Mouse (Mus musculus) limb, embryonic 12.5 days (tissue): ENCODE measurements around the gene Ankrd45. TPM values are rescaled to one million over a fixed set of nuclear protein-coding genes. Genes with fewer than 3 reads are reported as not detected.
A peak's percentile ranks its signal among the peaks of the same experiment; 100 is the strongest.
"Not testable (repeated sequence)": the region's sequence is repeated elsewhere in the genome, so short reads cannot be mapped to it uniquely, and the experiment has no call there.

Source experiments
- ATAC-seq: fragments of 200-750 bp; cut with Nextera tagmentation; 2 replicates; pipeline ENCODE4 v1.8.0; 2017; ENCODE audit warnings: low read depth, moderate TSS enrichment; ENCODE audit not compliant: insufficient number of reproducible peaks, insufficient read depth, low FRiP score, low TSS enrichment
- H3K27ac ChIP-seq: fragments of 300-500 bp; sonication (generic); 2 replicates; pipeline ENCODE4 v1.5.1; 2016; ENCODE audit warnings: mild to moderate bottlenecking, moderate library complexity
- H3K27me3 ChIP-seq: fragments of 300-500 bp; sonication (generic); 2 replicates; pipeline ENCODE4 v1.6.1; 2016; ENCODE audit warnings: mild to moderate bottlenecking, moderate library complexity
- H3K36me3 ChIP-seq: fragments of 300-500 bp; sonication (generic); 2 replicates; pipeline ENCODE4 v1.6.1; 2016; ENCODE audit warnings: mild to moderate bottlenecking, moderate library complexity
- H3K4me1 ChIP-seq: fragments of 300-500 bp; sonication (generic); replicated peaks from 2 replicates; pipeline ENCODE4 v1.6.1; 2016
- H3K4me2 ChIP-seq: fragments of 300-500 bp; sonication (generic); 2 replicates; pipeline ENCODE4 v1.6.1; 2016; ENCODE audit warnings: mild to moderate bottlenecking, moderate library complexity
- H3K4me3 ChIP-seq: fragments of 300-500 bp; sonication (generic); replicated peaks from 2 replicates; pipeline ENCODE4 v1.5.1; 2016; ENCODE audit warnings: mild to moderate bottlenecking
- H3K9ac ChIP-seq: fragments of 300-500 bp; sonication (generic); replicated peaks from 2 replicates; pipeline ENCODE4 v1.6.1; 2016; ENCODE audit warnings: mild to moderate bottlenecking, moderate library complexity
- H3K9me3 ChIP-seq: fragments of 300-500 bp; sonication (generic); 2 replicates; pipeline ENCODE4 v1.6.1; 2016; ENCODE audit warnings: mild to moderate bottlenecking, moderate library complexity
- WGBS: fragments of 180-500 bp; shearing (Covaris S2); methylation state at CpG from one replicate; pipeline ENCODE4 v1.1.7; 2016; 5-methylcytosine and 5-hydroxymethylcytosine counted together
- polyA plus RNA-seq: library from polyadenylated mRNA; unstranded; fragments of >200 nt; fragmentation: Nextera tagmentation; extraction: Ambion mirVana; gene quantifications from 2 replicates; pipeline ENCODE4 v1.2.1, GENCODE M21; 2016

Gene Ankrd45
- polyA plus RNA-seq, 1 experiment from 2014 or later = 3.5 TPM

DNA sequence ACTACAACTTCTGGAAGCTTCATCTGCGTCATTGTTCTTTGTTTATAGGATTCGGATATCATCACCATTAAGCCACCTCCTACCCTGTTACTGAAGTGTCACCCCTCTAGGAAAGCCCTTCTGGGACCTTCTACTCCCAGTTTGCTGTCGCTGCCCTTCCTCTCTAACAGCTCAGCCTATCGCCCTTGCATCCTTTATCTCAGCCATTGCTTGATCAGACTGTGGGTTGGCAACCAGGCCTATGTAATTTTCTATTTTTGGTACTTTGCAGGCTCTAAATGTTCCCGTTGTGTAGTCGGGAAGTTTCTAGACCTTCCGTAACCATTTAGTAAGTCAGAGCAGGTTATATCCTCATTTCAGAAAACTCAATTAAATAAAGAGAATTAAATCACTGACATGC lies 725 bp downstream of the Ankrd45 start:
- Histone ChIP-seq H3K9me3 (no peaks in the 10 kb centered on the region), H3K4me1 (no peaks in the 10 kb centered on the region), H3K4me2 (peak overlapping the region; percentile 82; the same call in 1 of the 2 replicates), H3K9ac (no peak overlapping the region), H3K27ac (no peak overlapping the region), H3K4me3 (no peak overlapping the region), H3K27me3 (no peaks in the 10 kb centered on the region), H3K36me3 (no peaks in the 10 kb centered on the region)
- WGBS = 91% methylated on average over 7 of the region's 7 CpGs
- ATAC-seq = no peak

- not testable (repeated sequence) for H3K36me3 ChIP-seq, H3K27ac ChIP-seq, H3K27me3 ChIP-seq, H3K4me1 ChIP-seq, H3K4me3 ChIP-seq, H3K4me2 ChIP-seq, H3K9me3 ChIP-seq, ATAC-seq, H3K9ac ChIP-seq
- 86% methylated on average over 8 of the region's 8 CpGs for WGBS
These were observed 3.1 kb downstream of the Ankrd45 start for GRCm38 (mm10) chr1:161145611-161146010.

- Histone ChIP-seq H3K4me2 (no peak overlapping the region), H3K36me3 (no peaks in the 10 kb centered on the region), H3K4me3 (no peak overlapping the region), H3K9ac (no peak overlapping the region), H3K9me3 (no peaks in the 10 kb centered on the region), H3K4me1 (no peaks in the 10 kb centered on the region), H3K27me3 (no peaks in the 10 kb centered on the region), H3K27ac (no peak overlapping the region)
- no peak for ATAC-seq
- WGBS = 71% methylated on average over 2 of the region's 2 CpGs
These were observed 5.4 kb downstream of the Ankrd45 start for GRCm38 (mm10) chr1:161147888-161148287.

DNA sequence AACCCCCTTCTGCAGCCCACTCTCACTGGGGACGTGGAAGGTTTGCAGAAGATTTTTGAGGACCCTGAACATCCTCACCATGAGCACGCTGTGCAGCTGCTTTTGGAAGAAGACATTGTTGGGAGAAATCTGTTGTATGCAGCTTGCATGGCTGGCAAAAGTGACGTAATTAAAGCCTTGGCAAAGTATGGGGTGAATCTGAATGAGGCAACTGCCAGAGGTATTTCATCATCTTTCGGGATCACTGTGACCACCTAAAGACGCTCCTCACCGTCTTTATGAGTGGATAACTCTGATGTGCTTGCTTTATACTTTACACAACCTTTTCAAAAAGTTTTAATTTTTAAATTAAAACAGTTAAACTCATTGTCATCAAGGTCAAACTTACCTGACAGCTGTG lies 8.6 kb downstream of the Ankrd45 start:
- H3K9ac ChIP-seq = no peak overlapping the region
- H3K27ac ChIP-seq = no peak overlapping the region
- no peaks in the 10 kb centered on the region for H3K9me3 ChIP-seq
- no peaks in the 10 kb centered on the region for H3K4me1 ChIP-seq
- WGBS = 79% methylated on average over 6 of the region's 6 CpGs
- no peaks in the 10 kb centered on the region for H3K36me3 ChIP-seq
- H3K4me2 ChIP-seq = no peak overlapping the region
- no peaks in the 10 kb centered on the region for H3K27me3 ChIP-seq
- no peak for ATAC-seq
- H3K4me3 ChIP-seq = no peak overlapping the region

- Histone ChIP-seq H3K27ac (no peak overlapping the region), H3K9ac (no peak overlapping the region), H3K9me3 (no peaks in the 10 kb centered on the region), H3K36me3 (no peaks in the 10 kb centered on the region), H3K4me1 (no peaks in the 10 kb centered on the region), H3K4me2 (no peak overlapping the region), H3K4me3 (no peak overlapping the region), H3K27me3 (no peaks in the 10 kb centered on the region)
- WGBS = 83% methylated on average over 10 of the region's 10 CpGs
- ATAC-seq = no peak
These were observed 14.1 kb downstream of the Ankrd45 start for GRCm38 (mm10) chr1:161156546-161156945.

DNA sequence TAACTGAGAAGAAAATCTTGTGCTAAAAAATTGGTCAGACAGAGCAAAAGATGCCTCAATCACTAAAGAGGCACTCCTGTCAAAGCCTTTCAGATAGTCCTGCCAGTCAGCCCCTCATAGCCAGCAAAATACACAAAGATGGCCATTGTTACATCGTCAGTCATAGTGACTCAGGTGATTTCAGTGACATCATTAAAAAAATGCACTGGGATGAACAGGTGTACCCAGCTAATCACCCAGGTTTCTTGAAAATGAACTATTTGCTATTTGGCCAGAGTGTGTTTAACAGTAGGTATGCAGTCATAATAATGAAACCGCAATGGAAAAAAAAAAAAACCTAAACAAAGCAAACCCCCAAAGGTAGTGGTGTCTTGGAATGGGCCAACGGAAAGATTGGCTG lies 16.7 kb downstream of the Ankrd45 start, which contains the start of gene Tex50:
TSS of gene Tex50 (minus strand) at position 101 of the 400 bp plus-strand sequence.
- H3K4me2 ChIP-seq = no peak within 1 kb of the TSS
- H3K4me1 ChIP-seq = no peaks in the 10 kb centered on the region
- no peaks in the 10 kb centered on the region for H3K27me3 ChIP-seq
- no peaks in the 10 kb centered on the region for H3K9me3 ChIP-seq
- no peak within 1 kb of the TSS for H3K9ac ChIP-seq
- 87% methylated on average over 3 of the region's 3 CpGs for WGBS
- H3K4me3 ChIP-seq = no peak within 1 kb of the TSS
- ATAC-seq = no peak
- H3K27ac ChIP-seq = no peak within 1 kb of the TSS
- H3K36me3 ChIP-seq = no peaks in the 10 kb centered on the region

GRCm38 (mm10) chr1:161160266-161160665 lies 17.8 kb downstream of the Ankrd45 start:
- H3K9me3 ChIP-seq = no peaks in the 10 kb centered on the region
- no peak overlapping the region for H3K9ac ChIP-seq
- no peak for ATAC-seq
- no peaks in the 10 kb centered on the region for H3K4me1 ChIP-seq
- no peak overlapping the region for H3K4me2 ChIP-seq
- WGBS = 62% methylated on average over 4 of the region's 4 CpGs
- H3K36me3 ChIP-seq = no peaks in the 10 kb centered on the region
- H3K4me3 ChIP-seq = no peak overlapping the region
- H3K27me3 ChIP-seq = no peaks in the 10 kb centered on the region
- no peak overlapping the region for H3K27ac ChIP-seq

- Histone ChIP-seq H3K4me2 (peak overlapping the region; percentile 78), H3K36me3 (no peaks in the 10 kb centered on the region), H3K9me3 (no peaks in the 10 kb centered on the region), H3K9ac (peak overlapping the region; percentile 64), H3K27ac (no peak overlapping the region), H3K4me3 (peak overlapping the region; percentile 55), H3K4me1 (no peaks in the 10 kb centered on the region), H3K27me3 (peaks cover 31% of the 10 kb centered on the region)
- peak; percentile 79 for ATAC-seq
- under 1% methylated on average over 40 of the region's 40 CpGs for WGBS
These were observed 28.2 kb downstream of the Ankrd45 start for GRCm38 (mm10) chr1:161170651-161171050.

DNA sequence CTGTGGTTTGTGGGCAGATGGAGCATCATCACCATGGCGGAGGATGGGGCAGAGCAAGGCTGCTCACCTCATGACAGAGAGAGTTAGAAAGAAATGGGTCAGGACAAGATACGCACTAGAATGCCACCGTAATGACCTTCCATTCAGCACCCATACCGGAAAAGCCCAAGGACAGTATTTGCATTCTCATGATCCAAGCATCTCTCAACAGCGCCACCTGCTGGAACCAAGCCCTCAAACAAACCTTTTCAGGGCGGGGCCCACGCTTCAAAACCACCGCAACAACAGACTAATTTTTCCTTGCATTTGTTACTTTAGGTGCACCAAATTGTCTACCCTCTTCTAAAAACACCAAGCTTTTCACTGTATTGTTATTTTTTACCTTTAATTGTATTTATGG lies 38.2 kb downstream of the Ankrd45 start:
- H3K4me2 ChIP-seq = no peak overlapping the region
- 55% methylated on average over 8 of the region's 8 CpGs for WGBS
- H3K9ac ChIP-seq = no peak overlapping the region
- H3K27me3 ChIP-seq = no peaks in the 10 kb centered on the region
- H3K4me3 ChIP-seq = no peak overlapping the region
- H3K27ac ChIP-seq = no peak overlapping the region
- H3K36me3 ChIP-seq = no peaks in the 10 kb centered on the region
- H3K9me3 ChIP-seq = peaks cover 5% of the 10 kb centered on the region; the same call in 1 of the 2 replicates
- ATAC-seq = no peak
- H3K4me1 ChIP-seq = peaks cover 7% of the 10 kb centered on the region; the same call in 1 of the 2 replicates

GRCm38 (mm10) chr1:161182386-161182785 lies 39.9 kb downstream of the Ankrd45 start:
- H3K4me2 ChIP-seq = no peak overlapping the region
- 87% methylated on average over 9 of the region's 9 CpGs for WGBS
- peaks cover 7% of the 10 kb centered on the region; the same call in 1 of the 2 replicates for H3K4me1 ChIP-seq
- no peak overlapping the region for H3K9ac ChIP-seq
- no peaks in the 10 kb centered on the region for H3K27me3 ChIP-seq
- ATAC-seq = no peak
- peaks cover 5% of the 10 kb centered on the region; the same call in 1 of the 2 replicates for H3K9me3 ChIP-seq
- no peak overlapping the region for H3K27ac ChIP-seq
- H3K36me3 ChIP-seq = no peaks in the 10 kb centered on the region
- no peak overlapping the region for H3K4me3 ChIP-seq

DNA sequence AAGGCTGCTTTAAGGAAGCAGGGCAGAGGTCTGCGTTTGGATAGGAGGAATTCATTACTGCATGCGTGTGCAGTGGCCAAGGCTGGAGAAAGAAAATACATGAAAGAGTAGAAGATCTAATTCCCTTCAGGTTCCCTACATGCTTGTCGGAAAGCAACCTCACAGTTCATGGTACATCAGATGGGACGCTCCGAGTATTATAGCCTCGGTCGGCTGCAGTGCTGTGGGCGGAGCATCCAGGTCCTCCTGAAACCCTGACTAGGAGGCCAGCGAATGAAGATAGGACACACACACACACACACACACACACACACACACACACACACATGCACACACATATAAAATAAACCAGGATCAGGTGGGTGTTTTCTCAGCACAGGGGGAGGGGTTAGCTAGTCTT lies 41.2 kb downstream of the Ankrd45 start:
- ATAC-seq = no peak
- H3K36me3 ChIP-seq = no peaks in the 10 kb centered on the region
- no peak overlapping the region for H3K27ac ChIP-seq
- 59% methylated on average over 9 of the region's 9 CpGs for WGBS
- H3K4me2 ChIP-seq = peak overlapping the region; percentile 23
- H3K9me3 ChIP-seq = peaks cover 5% of the 10 kb centered on the region; the same call in 1 of the 2 replicates
- H3K9ac ChIP-seq = no peak overlapping the region
- H3K4me1 ChIP-seq = peaks cover 7% of the 10 kb centered on the region; the same call in 1 of the 2 replicates
- H3K4me3 ChIP-seq = no peak overlapping the region
- no peaks in the 10 kb centered on the region for H3K27me3 ChIP-seq

DNA sequence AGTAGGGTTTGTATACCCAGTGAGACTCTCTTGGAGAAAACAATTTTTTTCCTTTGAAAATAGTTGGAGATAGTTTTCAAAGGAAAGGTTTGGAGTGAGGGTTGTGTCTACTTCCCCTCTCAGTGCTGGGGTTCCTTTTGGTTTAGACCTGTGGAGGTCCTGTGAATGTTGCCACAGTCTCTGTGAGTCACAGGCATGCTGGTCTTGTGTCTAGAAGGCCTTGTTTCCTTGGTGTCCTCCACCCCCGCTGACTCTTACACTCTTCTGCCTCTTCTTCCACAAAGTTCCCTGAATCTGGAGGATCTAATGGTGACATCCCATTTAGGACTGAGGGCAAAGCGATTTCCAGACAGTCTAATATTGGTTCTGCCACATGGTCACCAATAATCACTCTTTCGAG lies 42.9 kb downstream of the Ankrd45 start:
- H3K4me3 ChIP-seq = no peak overlapping the region
- no peak overlapping the region for H3K27ac ChIP-seq
- no peak overlapping the region for H3K9ac ChIP-seq
- H3K9me3 ChIP-seq = peaks cover 5% of the 10 kb centered on the region; the same call in 1 of the 2 replicates
- H3K4me2 ChIP-seq = no peak overlapping the region
- H3K27me3 ChIP-seq = no peaks in the 10 kb centered on the region
- H3K4me1 ChIP-seq = peaks cover 7% of the 10 kb centered on the region; the same call in 1 of the 2 replicates
- 85% methylated on average over 3 of the region's 3 CpGs for WGBS
- no peaks in the 10 kb centered on the region for H3K36me3 ChIP-seq
- no peak for ATAC-seq
